Mouse (Mus musculus) forebrain, embryonic 11.5 days (tissue): Measurements from ENCODE around the gene Rnf157. TPM values are rescaled to one million over a fixed set of nuclear protein-coding genes. Genes with fewer than 3 reads are reported as not detected.

ENCODE experiments used
- ATAC-seq: fragments of 200-750 bp; cut with Nextera tagmentation; replicated peaks from 2 replicates; pipeline ENCODE4 v1.8.0; 2017; ENCODE audit warnings: moderate TSS enrichment; ENCODE audit not compliant: low FRiP score
- DNase-seq: peaks from one replicate; pipeline ENCODE4 v3.0.0-alpha.2; 2017; ENCODE audit warnings: low spot score
- H3K27ac ChIP-seq: fragments of 300-500 bp; sonication (generic); 2 replicates; pipeline ENCODE4 v1.5.1; 2014; ENCODE audit warnings: low read depth, low read length
- H3K27me3 ChIP-seq: fragments of 300-500 bp; sonication (generic); 2 replicates; pipeline ENCODE4 v1.6.1; 2014; ENCODE audit warnings: mild to moderate bottlenecking, low read length, mixed read lengths; ENCODE audit not compliant: control insufficient read depth, insufficient read depth
- H3K36me3 ChIP-seq: fragments of 300-500 bp; sonication (generic); 2 replicates; pipeline ENCODE4 v1.6.1; 2014; ENCODE audit warnings: mild to moderate bottlenecking, low read length, moderate library complexity, mixed read lengths; ENCODE audit not compliant: control insufficient read depth, insufficient read depth
- H3K4me1 ChIP-seq: fragments of 300-500 bp; sonication (generic); replicated peaks from 2 replicates; pipeline ENCODE4 v1.6.1; 2014; ENCODE audit warnings: low read length, mixed read lengths; ENCODE audit not compliant: control insufficient read depth, insufficient read depth
- H3K4me2 ChIP-seq: fragments of 300-500 bp; sonication (generic); 2 replicates; pipeline ENCODE4 v1.6.1; 2014; ENCODE audit warnings: low read depth, mild to moderate bottlenecking, low read length, moderate library complexity, mixed read lengths; ENCODE audit not compliant: severe bottlenecking
- H3K4me3 ChIP-seq: fragments of 300-500 bp; sonication (generic); 2 replicates; pipeline ENCODE4 v1.5.1; 2014; ENCODE audit warnings: low read depth, low read length
- H3K9ac ChIP-seq: fragments of 300-500 bp; sonication (generic); 2 replicates; pipeline ENCODE4 v1.6.1; 2014; ENCODE audit warnings: low read length
- H3K9me3 ChIP-seq: fragments of 300-500 bp; sonication (generic); 2 replicates; pipeline ENCODE4 v1.6.1; 2016; ENCODE audit warnings: low read length, mixed read lengths; ENCODE audit not compliant: control insufficient read depth
- WGBS: fragments of 180-500 bp; shearing (Covaris S2); extraction: QIAGEN DNeasy Blood & Tissue Kit; methylation state at CpG from one replicate; pipeline ENCODE4 v1.1.7; 2014; 5-methylcytosine and 5-hydroxymethylcytosine counted together
- polyA plus RNA-seq: library from polyadenylated mRNA; unstranded; fragments of >200 nt; fragmentation: Nextera tagmentation; extraction: Ambion mirVana; gene quantifications from 2 replicates; pipeline ENCODE4 v1.2.1, GENCODE M21; 2014

The Rnf157 gene
- polyA plus RNA-seq, 1 experiment from 2014 or later = 25.0 TPM

DNA sequence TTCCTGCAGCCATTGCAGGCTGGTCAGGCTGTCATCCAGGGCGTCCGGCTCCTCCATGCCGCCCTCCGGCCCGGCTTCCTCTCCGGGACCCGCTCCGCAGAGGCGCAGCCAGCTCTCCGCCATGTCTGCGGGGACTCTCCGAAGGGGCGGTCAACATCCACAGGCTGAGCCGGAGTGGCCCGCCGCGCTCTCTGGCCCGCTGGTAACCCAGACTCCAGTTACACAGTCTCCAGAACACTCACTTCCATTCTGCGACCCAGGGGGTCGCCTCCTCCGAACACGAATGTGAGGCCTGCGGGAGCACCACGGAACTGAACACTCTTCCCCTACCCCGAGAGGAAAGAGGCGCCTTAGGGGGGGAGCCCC is 78.4 kb downstream of the Rnf157 start:
- Histone ChIP-seq H3K27ac (no peak overlapping the region), H3K27me3 (peaks cover 14% of the 10 kb centered on the region), H3K9me3 (no peaks in the 10 kb centered on the region), H3K4me2 (peak overlapping the region; percentile 98), H3K9ac (peak overlapping the region; percentile 37), H3K4me1 (peaks cover 51% of the 10 kb centered on the region), H3K36me3 (no peaks in the 10 kb centered on the region), H3K4me3 (peak overlapping the region; percentile 44)
- ATAC-seq (no peak), DNase-seq (no peak)
- WGBS = 8% methylated on average over 26 of the region's 26 CpGs

DNA sequence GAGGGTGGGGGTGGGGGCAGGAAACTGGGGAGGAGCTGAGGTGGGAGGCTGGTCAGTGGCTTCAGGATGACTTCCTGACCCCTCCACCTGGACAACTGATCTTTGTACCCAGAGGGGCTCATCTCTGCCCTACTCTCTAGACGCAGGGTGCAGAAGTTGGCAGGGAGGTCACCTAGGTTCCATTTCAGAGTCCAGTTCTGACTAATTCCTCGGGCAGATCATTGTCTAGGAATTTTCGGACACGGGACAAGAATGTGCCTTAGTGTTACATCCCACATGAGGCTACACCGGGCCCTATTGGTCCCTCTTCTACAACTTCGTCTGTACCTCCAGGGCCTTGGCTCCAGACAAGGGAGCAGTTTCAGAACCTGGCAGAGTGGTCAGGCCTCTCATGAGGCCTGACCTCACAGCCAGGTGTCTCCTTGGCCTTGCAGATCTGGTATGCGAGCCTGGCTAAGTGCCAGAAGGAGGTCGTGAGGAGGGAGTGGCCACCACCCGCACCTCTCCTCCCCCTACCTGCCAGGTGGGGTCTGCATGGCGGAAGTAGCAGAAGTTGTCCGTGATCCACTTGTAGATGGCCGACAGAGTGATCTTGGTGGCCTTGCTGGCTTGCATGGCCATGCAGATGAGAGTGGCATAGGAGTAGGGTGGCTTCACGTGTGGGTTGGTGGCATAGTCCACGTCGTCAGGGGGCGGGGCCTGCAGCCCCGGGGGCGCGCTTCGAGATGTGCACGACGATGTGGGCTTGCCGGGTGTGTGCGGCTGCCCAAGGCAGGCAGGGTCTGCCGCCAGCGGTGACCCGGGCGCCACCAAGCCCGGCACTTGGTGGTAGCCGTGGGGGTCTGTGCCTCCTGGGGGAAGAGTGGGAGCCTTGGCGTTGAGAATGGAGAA is 79.1 kb downstream of the Rnf157 start:
- no peak for ATAC-seq
- H3K27me3 ChIP-seq = peaks cover 14% of the 10 kb centered on the region
- DNase-seq = peak; percentile 45
- 26% methylated on average over 27 of the region's 31 CpGs for WGBS
- H3K4me2 ChIP-seq = peak overlapping the region; percentile 98
- no peaks in the 10 kb centered on the region for H3K36me3 ChIP-seq
- peak overlapping the region; percentile 37 for H3K9ac ChIP-seq
- peak overlapping the region; percentile 44 for H3K4me3 ChIP-seq
- no peak overlapping the region for H3K27ac ChIP-seq
- H3K4me1 ChIP-seq = peaks cover 57% of the 10 kb centered on the region
- H3K9me3 ChIP-seq = no peaks in the 10 kb centered on the region

DNA sequence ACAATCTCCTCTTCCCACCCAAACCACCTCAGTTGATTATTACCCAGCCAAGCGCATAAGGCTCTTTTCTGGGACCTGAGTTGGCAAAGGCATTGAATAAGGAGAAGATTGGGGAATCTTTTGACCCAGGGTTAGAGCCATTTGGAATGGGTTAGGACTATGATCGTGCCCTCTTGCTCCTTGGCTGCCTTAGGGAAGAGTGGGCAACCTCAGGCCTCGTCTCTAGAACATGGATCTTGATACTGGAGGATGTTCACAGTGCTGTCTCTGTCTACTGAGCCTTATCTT is 79.9 kb downstream of the Rnf157 start:
- H3K9me3 ChIP-seq = no peaks in the 10 kb centered on the region
- H3K36me3 ChIP-seq = no peaks in the 10 kb centered on the region
- 0 out of 2 replicates have a peak overlapping the region, but pooled peaks have one; percentile 24 for H3K4me2 ChIP-seq
- no peak for DNase-seq
- H3K27me3 ChIP-seq = peaks cover 14% of the 10 kb centered on the region
- ATAC-seq = no peak
- H3K9ac ChIP-seq = peak overlapping the region; percentile 29; the same call in 1 of the 2 replicates
- H3K27ac ChIP-seq = no peak overlapping the region
- WGBS = 71% methylated on average over 3 of the region's 3 CpGs
- no peak overlapping the region for H3K4me3 ChIP-seq
- H3K4me1 ChIP-seq = peaks cover 58% of the 10 kb centered on the region

DNA sequence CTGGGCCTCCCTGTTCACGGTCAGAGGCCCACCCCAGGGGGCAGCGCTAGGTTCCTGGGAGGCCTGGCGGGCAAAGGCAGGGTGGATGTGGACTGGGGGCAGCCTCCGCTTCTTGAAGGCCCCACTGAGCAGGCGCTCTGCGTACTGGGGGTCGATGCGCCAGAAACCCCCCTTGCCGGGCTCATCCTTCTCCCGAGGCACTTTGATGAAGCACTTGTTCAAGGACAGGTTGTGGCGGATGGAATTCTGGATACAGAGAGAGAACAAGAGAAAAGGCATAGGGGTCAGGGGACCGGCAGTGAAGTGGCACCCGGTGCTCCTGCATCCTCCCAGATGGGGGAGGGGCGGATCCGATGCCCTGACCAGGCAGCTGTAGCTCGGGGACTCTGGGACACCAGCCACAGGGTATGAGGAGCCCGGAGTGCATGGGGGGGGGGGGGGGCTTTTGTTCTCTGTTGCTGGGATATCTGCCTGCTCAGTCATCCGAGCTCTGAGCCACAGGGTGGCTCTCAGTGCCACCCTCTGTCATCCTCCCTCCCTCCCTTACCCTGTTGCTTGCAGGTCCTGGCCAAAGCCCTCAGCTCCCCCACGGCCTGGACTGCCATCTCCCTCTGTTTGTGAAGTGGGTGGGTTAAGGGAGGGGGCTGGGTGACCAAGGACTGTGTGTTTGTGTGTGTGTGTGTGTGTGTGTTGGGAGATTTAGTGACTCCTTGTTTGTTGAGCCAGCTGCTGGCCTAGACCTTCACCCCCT is 80.4 kb downstream of the Rnf157 start:
- H3K4me3 ChIP-seq = no peak overlapping the region
- DNase-seq = peak; percentile 71
- 22% methylated on average over 19 of the region's 19 CpGs for WGBS
- no peaks in the 10 kb centered on the region for H3K36me3 ChIP-seq
- peak overlapping the region; percentile 29; the same call in 1 of the 2 replicates for H3K9ac ChIP-seq
- H3K27me3 ChIP-seq = peaks cover 14% of the 10 kb centered on the region
- H3K4me1 ChIP-seq = peaks cover 58% of the 10 kb centered on the region
- ATAC-seq = peak; percentile 25; the same call in 1 of the 2 replicates
- H3K9me3 ChIP-seq = no peaks in the 10 kb centered on the region
- no peak overlapping the region; the same call in 1 of the 2 replicates for H3K27ac ChIP-seq
- 0 out of 2 replicates have a peak overlapping the region, but pooled peaks have one; percentile 24 for H3K4me2 ChIP-seq

DNA sequence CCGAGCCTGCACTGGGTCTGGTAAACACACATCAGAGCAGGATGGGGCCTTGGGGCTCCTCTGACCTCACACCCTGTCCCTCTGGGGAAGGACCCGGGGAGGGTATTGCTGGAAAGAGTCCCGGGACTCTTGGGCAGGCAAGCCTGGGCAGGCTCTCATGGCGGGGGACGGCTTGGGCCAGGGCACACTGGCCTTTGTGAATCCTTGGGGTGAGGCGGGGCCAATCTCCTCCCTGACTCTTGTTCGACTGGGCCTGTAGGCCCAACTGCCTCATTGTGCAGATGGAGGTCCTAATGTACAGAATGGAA is 82.7 kb downstream of the Rnf157 start:
- WGBS = 51% methylated on average over 7 of the region's 7 CpGs
- ATAC-seq (no peak), DNase-seq (no peak)
- Histone ChIP-seq H3K27me3 (peaks cover 14% of the 10 kb centered on the region), H3K4me1 (peaks cover 49% of the 10 kb centered on the region), H3K36me3 (no peaks in the 10 kb centered on the region), H3K27ac (peak overlapping the region; percentile 86), H3K4me2 (no peak overlapping the region), H3K4me3 (no peak overlapping the region), H3K9ac (peak overlapping the region; percentile 42), H3K9me3 (no peaks in the 10 kb centered on the region)

DNA sequence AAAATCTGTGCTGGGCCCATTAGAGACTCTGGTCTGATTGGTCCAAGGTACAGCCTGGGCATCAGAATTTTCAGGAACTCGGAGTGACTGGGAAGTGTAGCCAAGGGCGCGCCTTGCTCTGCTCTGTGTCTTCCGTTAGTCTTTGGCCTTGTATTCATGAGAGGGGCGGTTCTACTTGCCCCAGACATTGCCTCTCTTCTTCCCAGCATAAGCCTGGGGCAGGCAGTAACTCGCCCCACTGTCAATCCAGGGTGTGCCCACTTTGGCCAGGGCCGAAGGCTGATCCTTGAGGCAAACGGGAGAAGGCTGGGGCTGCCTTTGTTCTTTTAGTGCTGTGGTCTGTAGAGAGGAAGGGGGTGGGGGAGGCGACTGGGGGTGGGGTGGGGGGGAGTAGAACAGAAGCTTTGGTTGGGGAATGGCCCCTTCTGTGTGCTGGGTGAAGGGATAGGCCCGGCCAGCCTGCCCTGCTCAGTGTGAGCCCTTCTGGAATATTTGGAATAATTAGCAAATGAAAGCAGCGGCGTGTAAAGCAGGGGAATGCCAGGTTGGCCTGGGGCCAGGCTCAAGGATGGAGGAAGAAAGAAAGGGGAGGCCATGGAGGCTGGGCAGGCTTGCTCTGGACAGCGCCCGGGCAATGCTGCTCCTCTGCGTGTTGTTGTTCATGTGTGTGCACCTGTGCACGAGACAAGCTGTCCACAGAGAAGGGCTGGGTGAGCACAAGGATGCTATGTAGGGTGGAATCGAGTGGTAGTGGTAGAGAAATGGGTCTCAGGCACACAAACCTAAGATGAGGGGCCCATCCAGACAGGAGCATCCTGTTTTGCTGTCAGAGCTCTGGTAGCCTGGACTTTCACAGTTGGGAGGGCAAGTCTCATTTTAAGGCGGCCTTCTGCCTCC is 83.3 kb downstream of the Rnf157 start:
- Histone ChIP-seq H3K9me3 (no peaks in the 10 kb centered on the region), H3K27me3 (peaks cover 11% of the 10 kb centered on the region), H3K27ac (peak overlapping the region; percentile 86), H3K9ac (peak overlapping the region; percentile 42), H3K36me3 (no peaks in the 10 kb centered on the region), H3K4me1 (peaks cover 44% of the 10 kb centered on the region), H3K4me2 (0 out of 2 replicates have a peak overlapping the region, but pooled peaks have one; percentile 18), H3K4me3 (no peak overlapping the region)
- ATAC-seq = peak; percentile 73
- WGBS = 39% methylated on average over 18 of the region's 18 CpGs
- peak; percentile 76 for DNase-seq

DNA sequence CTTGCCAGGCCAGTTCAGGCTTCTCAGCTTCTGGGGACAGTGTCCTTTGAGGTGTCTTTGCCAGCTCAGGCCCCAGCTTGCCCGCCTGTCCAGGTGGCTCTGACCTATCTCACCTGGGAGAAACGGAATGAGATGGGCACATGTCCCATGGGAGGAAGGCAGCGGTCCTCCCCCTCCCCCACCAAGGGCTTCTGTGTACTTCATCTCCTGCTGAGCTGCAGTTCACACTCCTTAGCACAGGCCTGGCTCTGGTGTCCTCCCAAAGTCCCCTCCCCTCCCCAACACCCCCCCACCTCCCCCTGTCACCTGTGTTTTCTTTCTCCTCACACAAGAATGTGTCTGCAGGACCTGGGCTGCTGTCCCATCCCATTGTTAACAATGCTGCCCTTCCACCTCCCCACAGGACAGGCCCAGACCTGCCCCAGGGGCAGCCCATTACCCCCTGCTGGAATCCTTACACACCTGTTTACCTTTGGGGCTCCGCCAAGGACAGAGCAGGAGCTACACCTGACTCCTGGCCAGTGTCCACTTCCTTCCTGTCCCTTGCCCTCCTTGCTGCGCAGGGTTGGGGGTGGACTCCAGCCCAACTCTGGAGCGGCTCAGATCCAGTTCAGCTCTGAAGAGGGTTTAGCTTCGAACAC is 85.7 kb downstream of the Rnf157 start:
- no peaks in the 10 kb centered on the region for H3K36me3 ChIP-seq
- H3K4me2 ChIP-seq = no peak overlapping the region
- H3K9me3 ChIP-seq = no peaks in the 10 kb centered on the region
- no peak for DNase-seq
- H3K27me3 ChIP-seq = no peaks in the 10 kb centered on the region
- H3K27ac ChIP-seq = no peak overlapping the region
- ATAC-seq = no peak
- H3K4me1 ChIP-seq = peaks cover 25% of the 10 kb centered on the region
- H3K4me3 ChIP-seq = no peak overlapping the region
- WGBS = 71% methylated on average over 7 of the region's 7 CpGs
- H3K9ac ChIP-seq = no peak overlapping the region
